Mouse (Mus musculus) macrophage (primary cell): ENCODE results near the gene Gm44502. TPM values are rescaled to one million over a fixed set of nuclear protein-coding genes. Genes with fewer than 3 reads are reported as not detected.

Experiments used
- H3K27ac ChIP-seq: fragments of 350-480 bp; formaldehyde crosslinking; 2 replicates; pipeline ENCODE4 v1.9.0; 2021
- H3K36me3 ChIP-seq: fragments of 350-480 bp; formaldehyde crosslinking; 2 replicates; pipeline ENCODE4 v1.9.0; 2021; ENCODE audit errors: inconsistent target
- H3K4me3 ChIP-seq: fragments of 350-480 bp; formaldehyde crosslinking; 2 replicates; pipeline ENCODE4 v1.9.0; 2021; ENCODE audit errors: inconsistent target
- H3K79me2 ChIP-seq: fragments of 350-480 bp; formaldehyde crosslinking; 2 replicates; pipeline ENCODE4 v1.9.0; 2021; ENCODE audit errors: inconsistent target
- WGBS: methylation state at CpG from one replicate; pipeline ENCODE4 v1.1.7; 2026; ENCODE audit warnings: inconsistent platforms; ENCODE audit not compliant: missing documents; 5-methylcytosine and 5-hydroxymethylcytosine counted together
- polyA plus RNA-seq: library from polyadenylated mRNA; stranded (reverse); fragments of 250-400 nt; gene quantifications from 3 replicates; pipeline ENCODE4 v1.2.4, GENCODE M21; 2018; ENCODE audit warnings: inconsistent platforms

The Gm44502 gene
- polyA plus RNA-seq, 1 experiment from 2014 or later, result not detected

DNA sequence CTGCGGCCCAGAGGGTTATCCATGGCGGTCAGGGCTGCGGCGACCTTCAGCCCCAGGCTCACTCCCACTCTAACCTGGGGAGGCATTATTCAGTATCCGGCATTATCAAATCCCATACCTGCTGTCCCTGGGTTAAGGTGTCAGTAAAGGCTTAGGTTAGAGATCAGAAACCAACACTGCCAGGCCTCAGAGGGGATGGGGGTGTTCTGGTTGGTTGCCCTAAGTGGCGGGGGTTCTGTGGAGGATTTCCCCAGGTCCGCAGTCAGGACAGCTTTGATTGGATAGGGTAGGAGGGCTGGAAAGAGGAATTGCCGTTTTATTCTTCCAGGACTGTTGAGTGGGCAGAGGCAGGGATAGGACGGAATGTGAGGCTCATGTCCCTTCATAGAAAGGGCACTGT is 55.2 kb downstream of the Gm44502 start:
- peaks cover 21% of the 10 kb centered on the region for H3K36me3 ChIP-seq
- WGBS, result 74% methylated on average over 9 of the region's 9 CpGs
- H3K4me3 ChIP-seq, result peak overlapping the region; percentile 45; the same call in 1 of the 2 replicates
- peaks cover 7% of the 10 kb centered on the region; the same call in 1 of the 2 replicates for H3K79me2 ChIP-seq
- 0 out of 2 replicates have a peak overlapping the region, but pooled peaks have one; percentile 58 for H3K27ac ChIP-seq

DNA sequence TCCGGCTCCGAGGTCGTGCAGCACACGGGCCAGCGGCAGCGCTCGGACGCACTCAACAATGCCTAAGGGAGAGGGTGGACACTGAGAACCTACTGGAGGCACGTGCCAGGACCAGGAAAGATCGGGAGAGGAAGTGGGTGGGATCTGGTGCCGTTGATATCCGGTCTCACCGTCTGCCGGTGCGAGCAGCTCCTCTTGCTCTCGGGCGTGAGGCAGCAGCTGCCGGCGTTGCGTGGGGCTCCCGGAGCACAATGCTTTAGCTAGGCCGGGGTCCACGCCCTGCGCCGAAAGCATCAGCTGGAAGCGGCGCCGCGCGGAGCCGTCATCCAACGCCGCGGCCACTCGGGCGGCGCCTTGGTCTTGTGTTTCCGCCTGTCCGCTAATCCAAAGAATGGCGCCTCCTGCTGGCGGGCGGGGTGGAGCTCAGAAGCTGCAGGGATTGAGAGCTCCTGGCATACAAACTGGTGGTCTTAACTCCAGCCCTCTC is 55.7 kb downstream of the Gm44502 start, which contains the start of gene Sco2:
Sco2 (minus strand) TSS at position 85 of the 487 bp plus-strand sequence.
- Histone ChIP-seq H3K27ac (peak within 1 kb of the TSS; percentile 58), H3K36me3 (peaks cover 26% of the 10 kb centered on the region), H3K79me2 (peaks cover 7% of the 10 kb centered on the region; the same call in 1 of the 2 replicates), H3K4me3 (peak within 1 kb of the TSS; percentile 45)
- under 1% methylated on average over 42 of the region's 42 CpGs for WGBS

DNA sequence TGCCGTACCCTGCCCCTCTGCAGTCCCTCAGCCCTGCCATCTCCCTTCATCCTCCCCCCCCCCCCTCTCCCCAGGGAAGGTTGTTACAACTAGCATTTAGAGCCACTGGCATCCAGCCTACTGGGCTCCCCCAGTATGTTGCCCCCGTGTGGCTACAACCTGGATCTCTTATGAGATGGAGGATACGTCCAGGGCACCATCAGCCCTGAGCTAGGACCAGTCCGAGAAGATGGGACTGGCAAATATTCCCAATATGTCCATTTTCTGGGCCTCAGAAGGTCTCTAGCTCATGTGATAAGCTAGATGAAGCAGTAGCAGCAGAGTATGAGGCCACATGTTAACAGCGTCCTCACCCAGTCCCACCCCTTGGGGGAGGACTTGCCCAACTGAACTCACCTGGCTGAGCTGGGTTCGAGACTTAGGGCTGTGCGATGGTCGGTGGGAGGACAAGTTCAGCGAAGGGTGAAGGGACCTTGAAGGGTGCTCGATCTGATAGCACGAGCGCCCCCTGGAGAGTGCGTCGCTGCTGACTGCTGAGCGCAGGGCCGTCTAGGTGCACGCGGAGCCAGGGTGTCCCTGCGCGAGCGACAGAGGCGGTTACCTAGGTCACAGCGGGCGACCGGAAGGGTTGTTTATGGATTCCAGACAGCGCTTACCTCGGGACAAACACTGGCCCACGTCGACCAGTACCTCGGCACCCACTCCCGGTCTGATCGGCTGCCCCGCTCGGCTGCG is 56.3 kb downstream of the Gm44502 start:
- H3K36me3 ChIP-seq, result peaks cover 29% of the 10 kb centered on the region
- WGBS, result 2% methylated on average over 35 of the region's 35 CpGs
- H3K79me2 ChIP-seq, result peaks cover 7% of the 10 kb centered on the region; the same call in 1 of the 2 replicates
- H3K27ac ChIP-seq, result peak overlapping the region; percentile 58
- H3K4me3 ChIP-seq, result peak overlapping the region; percentile 45

DNA sequence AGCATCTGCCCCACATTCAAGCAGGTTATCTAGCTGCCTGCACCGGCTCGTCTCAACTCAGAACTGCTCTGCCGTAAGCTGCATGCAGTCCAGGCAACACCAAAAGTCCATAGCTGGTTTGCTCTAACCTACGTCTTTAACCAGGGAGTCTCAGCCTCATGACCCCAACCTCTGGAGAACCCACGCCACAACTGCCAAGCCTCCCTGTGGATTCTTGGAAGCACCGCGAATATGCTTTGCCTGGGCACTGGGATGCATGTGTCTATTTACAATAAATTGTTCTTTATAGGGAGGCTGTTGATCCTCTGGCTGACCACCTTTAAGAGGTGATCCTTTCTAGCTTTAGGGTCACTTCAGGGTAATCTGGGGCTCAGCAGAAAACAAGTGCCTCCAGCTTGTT is 57.0 kb downstream of the Gm44502 start:
- H3K79me2 ChIP-seq, result peaks cover 7% of the 10 kb centered on the region; the same call in 1 of the 2 replicates
- no peak overlapping the region for H3K27ac ChIP-seq
- WGBS, result 95% methylated on average over 5 of the region's 7 CpGs
- peaks cover 36% of the 10 kb centered on the region for H3K36me3 ChIP-seq
- peak overlapping the region; percentile 45; the same call in 1 of the 2 replicates for H3K4me3 ChIP-seq

DNA sequence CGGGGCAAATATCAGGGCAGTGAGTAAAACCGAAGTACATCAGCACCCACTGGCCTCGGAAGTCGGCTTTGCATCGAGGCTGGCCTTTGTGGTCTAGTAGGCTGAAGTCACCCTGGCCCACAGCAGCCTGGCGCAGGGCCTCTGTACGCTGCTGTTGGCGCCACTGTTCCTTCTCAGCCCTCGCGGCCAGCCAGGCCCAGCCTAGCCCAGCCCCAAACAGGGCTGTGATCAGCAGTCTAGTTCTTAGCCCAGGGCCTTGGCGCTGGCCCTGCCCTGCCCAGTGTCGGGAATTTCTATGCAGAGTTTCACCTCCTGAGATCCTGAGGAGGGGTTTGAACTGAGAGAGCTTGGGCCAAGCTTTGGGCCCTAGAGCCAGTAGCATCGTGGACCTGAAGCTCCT is 57.4 kb downstream of the Gm44502 start:
- WGBS, result 84% methylated on average over 13 of the region's 13 CpGs
- peaks cover 40% of the 10 kb centered on the region for H3K36me3 ChIP-seq
- no peak overlapping the region for H3K27ac ChIP-seq
- H3K4me3 ChIP-seq, result no peak overlapping the region
- peaks cover 7% of the 10 kb centered on the region; the same call in 1 of the 2 replicates for H3K79me2 ChIP-seq

Other genes with a start within 250 kb of the Gm44502 start
- 226 to 333 TPM (median 246 TPM) in 3 replicates for gene Plxnb2, start 248.9 kb downstream of the Gm44502 start, polyA plus RNA-seq
- gene Dennd6b, start 233.2 kb downstream of the Gm44502 start, polyA plus RNA-seq, result 0.80 to 2.0 TPM (median 1.1 TPM) in 3 replicates
- 15.7 to 23.8 TPM (median 17.1 TPM) in 3 replicates for gene Ppp6r2, start 218.1 kb downstream of the Gm44502 start, polyA plus RNA-seq
- gene Sbf1, start 114.4 kb downstream of the Gm44502 start, polyA plus RNA-seq, result 25.5 to 41.4 TPM (median 33.6 TPM) in 3 replicates
- gene Adm2, start 107.0 kb downstream of the Gm44502 start, polyA plus RNA-seq, result not detected in 3 replicates
- not detected in 3 replicates for gene Miox, start 95.3 kb downstream of the Gm44502 start, polyA plus RNA-seq
- gene Lmf2, start 74.0 kb downstream of the Gm44502 start, polyA plus RNA-seq, result 19.8 to 30.4 TPM (median 23.9 TPM) in 3 replicates
- gene Ncaph2, start 74.0 kb downstream of the Gm44502 start, polyA plus RNA-seq, result 37.1 to 52.3 TPM (median 40.4 TPM) in 3 replicates
- 8.7 to 28.2 TPM (median 22.9 TPM) in 3 replicates for gene Sco2, start 55.9 kb downstream of the Gm44502 start, polyA plus RNA-seq
- gene Tymp, start 52.7 kb downstream of the Gm44502 start, polyA plus RNA-seq, result 0.43 to 1.6 TPM (median 0.93 TPM) in 3 replicates
- not detected in 3 replicates for gene Odf3b, start 50.4 kb downstream of the Gm44502 start, polyA plus RNA-seq
- not detected in 3 replicates for gene Klhdc7b, start 44.8 kb downstream of the Gm44502 start, polyA plus RNA-seq
- not detected in 3 replicates for gene Syce3, start 19.2 kb downstream of the Gm44502 start, polyA plus RNA-seq
- gene Cpt1b, start 3.8 kb downstream of the Gm44502 start, polyA plus RNA-seq, result 0.24 to 0.79 TPM in 2 of 3 replicates, not detected in the other
- 0.40 to 0.83 TPM (median 0.54 TPM) in 3 replicates for gene C730034F03Rik, start 107 bp downstream of the Gm44502 start, polyA plus RNA-seq
- gene Chkb, start 212 bp upstream of the Gm44502 start, polyA plus RNA-seq, result 26.6 to 54.6 TPM (median 36.7 TPM) in 3 replicates
- not detected in 3 replicates for gene Mapk8ip2, start 24.2 kb upstream of the Gm44502 start, polyA plus RNA-seq
- 18.4 to 33.2 TPM (median 20.7 TPM) in 3 replicates for gene Arsa, start 47.7 kb upstream of the Gm44502 start, polyA plus RNA-seq
- not detected in 3 replicates for gene Shank3, start 69.9 kb upstream of the Gm44502 start, polyA plus RNA-seq
- gene Acr, start 138.6 kb upstream of the Gm44502 start, polyA plus RNA-seq, result not detected in 3 replicates
- 4.3 to 7.5 TPM (median 6.2 TPM) in 3 replicates for gene Rabl2, start 162.2 kb upstream of the Gm44502 start, polyA plus RNA-seq